Mouse (Mus musculus): ENCODE data around the gene Cacna2d2.

DNA sequence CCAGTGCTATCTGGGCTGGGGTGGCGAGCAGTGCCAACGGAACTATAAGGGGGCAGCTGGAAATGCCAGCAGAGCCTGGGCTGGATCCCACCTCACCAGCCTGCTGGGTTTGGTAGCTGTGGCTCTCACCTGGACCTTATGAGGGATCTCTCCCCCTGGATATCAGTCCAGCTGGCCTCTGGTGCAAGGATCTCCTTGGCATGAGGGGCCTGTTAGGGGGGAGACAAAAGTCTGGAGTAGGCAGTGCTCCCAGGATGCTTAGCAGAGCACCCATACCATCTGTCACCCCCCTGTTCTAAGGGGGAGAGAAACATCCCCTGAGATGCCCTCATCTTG lies 172.9 kb downstream of the Cacna2d2 start:
- no peak for TF ChIP-seq CTCF (IDR thresholded peaks at IDR 0.05; ENCODE audit: control insufficient read depth, insufficient read depth, insufficient replicate concordance, low read depth, low read length)
- no peak for TF ChIP-seq POLR2A (IDR thresholded peaks at IDR 0.05; ENCODE audit: control insufficient read depth, low read depth, low read length)
